Mouse (Mus musculus) MEL (cell line): ENCODE measurements around the gene Pinlyp. TPM values are rescaled to one million over a fixed set of nuclear protein-coding genes. Genes with fewer than 3 reads are reported as not detected.

Experiments
- DNase-seq: peaks from one replicate; pipeline ENCODE4 v3.0.0; 2011; ENCODE audit warnings: low read depth, low spot score
- H3K27ac ChIP-seq: 2 replicates; pipeline ENCODE4 v1.5.1; 2012; ENCODE audit warnings: low read depth, mild to moderate bottlenecking, control low read depth, low read length, moderate library complexity; ENCODE audit not compliant: control insufficient read depth
- H3K27me3 ChIP-seq, 2 experiments: fragments of 150-350 bp in 1 of 2; sonication (generic) in 1 of 2; 2 replicates each; pipeline ENCODE4 v1.6.1; 2012; ENCODE audit warnings: low read length in 2 of 2, mild to moderate bottlenecking in 2 of 2, improper control_type of control experiment in 1 of 2, moderate library complexity in 1 of 2; ENCODE audit not compliant: insufficient read depth in 2 of 2, control insufficient read depth in 1 of 2
- H3K36me3 ChIP-seq, 2 experiments: 2 replicates each; pipeline ENCODE4 v1.6.1; 2012 to 2014; ENCODE audit warnings: low read length in 2 of 2, improper control_type of control experiment in 1 of 2, inconsistent platforms in 1 of 2, mild to moderate bottlenecking in 1 of 2; ENCODE audit not compliant: insufficient read depth in 2 of 2, control insufficient read depth in 1 of 2
- H3K4me1 ChIP-seq, 2 experiments: fragments of 150-350 bp in 1 of 2; sonication (generic) in 1 of 2; 2 replicates each; pipeline ENCODE4 v1.6.1; 2012; ENCODE audit warnings: low read length in 2 of 2, improper control_type of control experiment in 1 of 2, mild to moderate bottlenecking in 1 of 2; ENCODE audit not compliant: insufficient read depth in 2 of 2, control insufficient read depth in 1 of 2
- H3K4me3 ChIP-seq, 2 experiments: fragments of 150-350 bp in 1 of 2; sonication (generic) in 1 of 2; 2 replicates each; pipeline ENCODE4 v1.5.1; 2012; ENCODE audit warnings: low read depth in 2 of 2, low read length in 2 of 2, mild to moderate bottlenecking in 2 of 2, moderate library complexity in 2 of 2, control low read depth in 1 of 2, improper control_type of control experiment in 1 of 2; ENCODE audit not compliant: control insufficient read depth in 1 of 2, insufficient read depth in 1 of 2
- H3K79me2 ChIP-seq: 2 replicates; pipeline ENCODE4 v1.6.1; 2012; ENCODE audit warnings: mild to moderate bottlenecking, low read length, moderate library complexity; ENCODE audit not compliant: control insufficient read depth, poor library complexity, insufficient read depth
- H3K9ac ChIP-seq: 2 replicates; pipeline ENCODE4 v1.6.1; 2012; ENCODE audit warnings: low read depth, mild to moderate bottlenecking, control low read depth, low read length, moderate library complexity; ENCODE audit not compliant: control insufficient read depth, poor library complexity, severe bottlenecking
- H3K9me3 ChIP-seq: fragments of 150-350 bp; sonication (generic); replicated peaks from 2 replicates; pipeline ENCODE4 v1.6.1; 2012; ENCODE audit warnings: mild to moderate bottlenecking, low read length, improper control_type of control experiment, moderate library complexity; ENCODE audit not compliant: insufficient read depth
- CHD1 ChIP-seq: IDR thresholded peaks from 2 replicates; pipeline ENCODE4 v1.6.1; 2012; ENCODE audit warnings: low read depth, mild to moderate bottlenecking, inconsistent platforms, low read length, improper control_type of control experiment
- CTCF ChIP-seq, 3 experiments: IDR thresholded peaks in 2 of 3; conservative IDR thresholded peaks in 1 of 3; 2 replicates each; pipeline ENCODE4 v1.5.1; 2011 to 2012; ENCODE audit warnings: low read length in 3 of 3, low read depth in 2 of 3, mild to moderate bottlenecking in 2 of 3, improper control_type of control experiment in 1 of 3, inconsistent platforms in 1 of 3, mixed read lengths in 1 of 3, moderate library complexity in 1 of 3; ENCODE audit not compliant: control insufficient read depth in 1 of 3, insufficient read depth in 1 of 3, poor library complexity in 1 of 3, severe bottlenecking in 1 of 3
- ELF1 ChIP-seq: IDR thresholded peaks from 2 replicates; pipeline ENCODE4 v1.6.1; 2014; ENCODE audit warnings: low read depth, mild to moderate bottlenecking, inconsistent platforms, low read length, improper control_type of control experiment, moderate library complexity
- EP300 ChIP-seq, 2 experiments: IDR thresholded peaks; 2 replicates each; pipeline ENCODE4 v1.6.1; 2011; ENCODE audit warnings: improper control_type of control experiment in 2 of 2, low read length in 2 of 2, low read depth in 1 of 2, mild to moderate bottlenecking in 1 of 2
- ETS1 ChIP-seq: IDR thresholded peaks from 2 replicates; pipeline ENCODE4 v1.6.1; 2012; ENCODE audit warnings: low read depth, mild to moderate bottlenecking, inconsistent platforms, low read length, improper control_type of control experiment, moderate library complexity
- GATA1 ChIP-seq: IDR thresholded peaks from 2 replicates; pipeline ENCODE4 v1.6.1; 2011; ENCODE audit warnings: low read depth, low read length, improper control_type of control experiment
- HCFC1 ChIP-seq: IDR thresholded peaks from 2 replicates; pipeline ENCODE4 v1.6.1; 2012; ENCODE audit warnings: low read depth, mild to moderate bottlenecking, inconsistent platforms, low read length, improper control_type of control experiment, moderate library complexity
- JUND ChIP-seq: IDR thresholded peaks from 2 replicates; pipeline ENCODE4 v1.6.1; 2011; ENCODE audit warnings: low read depth, mild to moderate bottlenecking, improper control_type of control experiment, low read length
- KAT2A ChIP-seq: conservative IDR thresholded peaks from 2 replicates; pipeline ENCODE4 v1.6.1; 2012; ENCODE audit warnings: low read depth, low read length, improper control_type of control experiment, inconsistent platforms
- MAFK ChIP-seq: IDR thresholded peaks from 2 replicates; pipeline ENCODE4 v1.6.1; 2011; ENCODE audit warnings: low read depth, mild to moderate bottlenecking, low read length, improper control_type of control experiment, borderline replicate concordance
- MAX ChIP-seq: IDR thresholded peaks from 2 replicates; pipeline ENCODE4 v1.6.1; 2011; ENCODE audit warnings: low read length, improper control_type of control experiment
- MEF2A ChIP-seq: IDR thresholded peaks from 2 replicates; pipeline ENCODE4 v1.6.1; 2014; ENCODE audit warnings: low read depth, mild to moderate bottlenecking, inconsistent platforms, low read length, improper control_type of control experiment; ENCODE audit not compliant: poor library complexity, insufficient replicate concordance, severe bottlenecking; ENCODE audit errors: extremely low read depth
- MYB ChIP-seq: IDR thresholded peaks from 2 replicates; pipeline ENCODE4 v1.6.1; 2011; ENCODE audit warnings: mild to moderate bottlenecking, low read depth, low read length, improper control_type of control experiment
- MYC ChIP-seq: IDR thresholded peaks from 2 replicates; pipeline ENCODE4 v1.6.1; 2011; ENCODE audit warnings: low read depth, mild to moderate bottlenecking, low read length, improper control_type of control experiment, moderate library complexity
- NELFE ChIP-seq: IDR thresholded peaks from 2 replicates; pipeline ENCODE4 v1.6.1; 2011; ENCODE audit warnings: low read depth, low read length, improper control_type of control experiment
- POLR2AphosphoS2 ChIP-seq: IDR thresholded peaks from 2 replicates; pipeline ENCODE4 v1.6.1; 2011; ENCODE audit warnings: low read length, improper control_type of control experiment
- POLR2AphosphoS5 ChIP-seq: IDR thresholded peaks from 2 replicates; pipeline ENCODE4 v1.6.1; 2012; ENCODE audit warnings: low read depth, borderline replicate concordance, mild to moderate bottlenecking, inconsistent platforms, low read length, moderate library complexity, mixed read lengths
- SMC3 ChIP-seq: IDR thresholded peaks from 2 replicates; pipeline ENCODE4 v1.6.1; 2011; ENCODE audit warnings: low read depth, low read length, improper control_type of control experiment
- TCF12 ChIP-seq: IDR thresholded peaks from 2 replicates; pipeline ENCODE4 v1.6.1; 2014; ENCODE audit warnings: low read depth, mild to moderate bottlenecking, inconsistent platforms, low read length, improper control_type of control experiment, moderate library complexity
- UBTF ChIP-seq: IDR thresholded peaks from 2 replicates; pipeline ENCODE4 v1.6.1; 2012; ENCODE audit warnings: low read depth, mild to moderate bottlenecking, inconsistent platforms, low read length, improper control_type of control experiment, moderate library complexity, borderline replicate concordance; ENCODE audit not compliant: insufficient read depth
- USF1 ChIP-seq: IDR thresholded peaks from 2 replicates; pipeline ENCODE4 v1.6.1; 2014; ENCODE audit warnings: low read depth, mild to moderate bottlenecking, inconsistent platforms, low read length, improper control_type of control experiment, moderate library complexity
- ZKSCAN1 ChIP-seq: IDR thresholded peaks from 2 replicates; pipeline ENCODE4 v1.6.1; 2012; ENCODE audit warnings: low read depth, mild to moderate bottlenecking, inconsistent platforms, low read length, improper control_type of control experiment, moderate library complexity
- ZNF384 ChIP-seq: IDR thresholded peaks from 2 replicates; pipeline ENCODE4 v1.6.1; 2012; ENCODE audit warnings: low read depth, mild to moderate bottlenecking, inconsistent platforms, low read length, improper control_type of control experiment
- polyA plus RNA-seq, 2 experiments: library from polyadenylated mRNA; stranded (reverse) in 1 of 2; unstranded in 1 of 2; fragments of >175 nt in 1 of 2; fragments of >200 nt in 1 of 2; gene quantifications; 2 replicates each; pipeline versions ENCODE4 v1.2.1 to v1.2.4; 2012; ENCODE audit warnings: low replicate concordance in 2 of 2, low read depth in 1 of 2; ENCODE audit not compliant: insufficient read length in 2 of 2, insufficient read depth in 1 of 2, missing spikeins in 1 of 2
- total RNA-seq: library from RNA; depleted of rRNA; stranded (reverse); fragments of 300-350 nt; gene quantifications from 2 replicates; pipeline ENCODE4 v1.2.3, GENCODE M21; 2012

Gene Pinlyp
- total and polyA plus RNA-seq, 3 experiments = not detected

DNA sequence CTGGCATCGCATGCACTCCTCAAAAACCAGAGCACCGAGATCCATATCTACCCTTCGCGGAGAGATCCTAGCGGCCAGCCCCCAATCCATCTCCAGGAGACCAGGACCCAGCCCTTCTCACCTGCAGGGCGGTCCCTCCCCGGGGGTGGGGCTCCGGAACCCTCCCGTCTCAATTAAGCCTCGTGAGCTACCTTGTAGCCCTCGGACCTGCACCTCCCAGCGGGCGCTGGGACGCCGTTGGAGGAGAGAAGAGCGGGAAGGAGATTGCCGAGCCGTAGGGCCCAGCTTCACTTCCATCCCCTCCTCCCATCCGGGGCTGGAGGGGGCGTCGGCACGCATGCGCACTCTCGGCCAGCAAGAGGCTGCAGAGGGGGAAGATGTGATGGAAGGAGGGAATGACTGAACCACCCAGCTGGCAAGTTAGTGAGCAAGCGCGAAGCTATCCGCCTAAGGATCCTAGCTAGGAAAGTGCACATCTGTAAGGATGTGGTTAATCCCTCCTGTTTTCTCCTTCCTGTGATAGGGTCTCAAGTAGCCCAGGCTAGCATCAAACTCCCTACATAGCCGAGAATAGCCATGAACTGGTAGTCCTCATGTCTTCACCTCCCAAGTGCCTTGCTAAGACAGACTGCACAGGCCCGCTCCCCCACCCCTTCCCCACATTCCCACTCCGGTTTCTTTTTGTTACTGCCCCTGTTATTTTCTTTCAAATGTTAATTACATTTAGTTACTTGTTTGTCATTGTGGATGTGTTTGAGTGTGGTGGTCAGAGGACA, 41.6 kb upstream of the Pinlyp start, which contains the start of the genes Ethe1 and Zfp575:
TSS of gene Ethe1 (plus strand) at position 214 of the 776 bp plus-strand sequence.
TSS of gene Zfp575 (minus strand) at position 312 of the 776 bp plus-strand sequence.
- no peak for DNase-seq

DNA sequence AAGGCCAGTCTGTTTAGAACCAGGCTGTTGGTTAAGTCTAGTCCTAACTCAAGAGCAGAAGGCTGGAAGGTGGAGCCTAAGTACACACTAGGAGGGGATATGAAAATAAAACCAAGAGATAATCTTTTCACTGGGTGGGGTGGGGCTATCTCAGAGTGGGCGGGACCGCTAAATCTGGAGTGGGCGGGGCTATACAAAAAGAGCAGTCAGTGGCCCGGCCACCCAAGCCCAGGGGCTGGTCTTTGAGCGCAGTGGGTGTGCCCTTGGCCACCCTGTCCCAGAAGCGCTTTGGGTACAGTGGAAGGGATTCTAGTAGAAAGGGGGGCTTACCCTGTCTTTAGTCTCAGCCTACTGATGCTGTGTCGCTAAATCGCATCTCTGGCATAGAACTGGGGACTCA, 40.9 kb upstream of the Pinlyp start:
- H3K79me2 ChIP-seq = no peaks in the 10 kb centered on the region
- H3K4me3 ChIP-seq = no peak overlapping the region
- no peak for DNase-seq
- H3K27me3 ChIP-seq = no peaks in the 10 kb centered on the region
- no peak overlapping the region for H3K9ac ChIP-seq
- no peak overlapping the region for H3K27ac ChIP-seq
- no peaks in the 10 kb centered on the region for H3K9me3 ChIP-seq
- peaks cover 0 to 4% of the 10 kb centered on the region in 2 experiments; a peak in 2 of 4 replicates for H3K4me1 ChIP-seq
- peaks cover 0 to 1% of the 10 kb centered on the region in 2 experiments; a peak in 1 of 4 replicates for H3K36me3 ChIP-seq
- TF ChIP-seq CTCF (IDR thresholded peaks at IDR 0.05 in 2 of 3, conservative IDR thresholded peaks at IDR 0.05 in 1 of 3; ENCODE audit: control insufficient read depth in 1 of 3, insufficient read depth in 1 of 3, low read depth in 2 of 3, low read length in 3 of 3, poor library complexity in 1 of 3, severe bottlenecking in 1 of 3) (no peak), CHD1 (no peak), HCFC1 (no peak), MYB (no peak), ZKSCAN1 (no peak), KAT2A (no peak), NELFE (no peak), MAFK (no peak), ZNF384 (no peak), ELF1 (no peak), MYC (no peak), USF1 (no peak), GATA1 (no peak)

More for the DNA sequence above, 41.6 kb upstream of the Pinlyp start, which contains the start of the genes Ethe1 and Zfp575:
- no peaks in the 10 kb centered on the region for H3K9me3 ChIP-seq
- peaks cover 1 to 11% of the 10 kb centered on the region in 2 experiments; a peak in 3 of 4 replicates for H3K4me1 ChIP-seq
- H3K27me3 ChIP-seq = no peaks in the 10 kb centered on the region
- no peak for TF ChIP-seq POLR2AphosphoS2
- no peak for TF ChIP-seq SMC3
- no peak for TF ChIP-seq MAX
- no peak for TF ChIP-seq EP300 (IDR thresholded peaks at IDR 0.05; ENCODE audit: low read depth in 1 of 2, low read length in 2 of 2)
- no peak for TF ChIP-seq KAT2A
- no peak for TF ChIP-seq GATA1
- TF ChIP-seq TCF12 = no peak
- TF ChIP-seq HCFC1 = no peak
- no peak for TF ChIP-seq JUND
- no peak for TF ChIP-seq ETS1
- no peak for TF ChIP-seq ZKSCAN1
- no peak for TF ChIP-seq UBTF
- no peak for TF ChIP-seq MEF2A
- no peak for TF ChIP-seq ZNF384
- TF ChIP-seq NELFE = no peak
- TF ChIP-seq POLR2AphosphoS5 = no peak
- no peaks in the 10 kb centered on the region for H3K79me2 ChIP-seq
- H3K4me3 ChIP-seq = no peak within 1 kb of the TSS
- H3K36me3 ChIP-seq = peaks cover 0 to 6% of the 10 kb centered on the region in 2 experiments; a peak in 2 of 4 replicates
- H3K27ac ChIP-seq = no peak within 1 kb of the TSS
- H3K9ac ChIP-seq = no peak within 1 kb of the TSS
